Mouse (Mus musculus): ENCODE measurements around the gene Tpm4.

GRCm38 (mm10) chr8:72131901-72132300 is 2.9 kb upstream of the Tpm4 start:
- TF ChIP-seq CTCF (IDR thresholded peaks at IDR 0.05; ENCODE audit: low read depth) = no peak
- TF ChIP-seq EP300 (IDR thresholded peaks at IDR 0.05; ENCODE audit: low read depth) = no peak

All from liver, postnatal 0 days (tissue).